Comparison of ENCODE assay signal across 9 mouse cellular contexts in genomic region chr10:122681085-122681408, GRCm38 (mm10). TPM values are rescaled to one million over a fixed set of nuclear protein-coding genes. Genes with fewer than 3 reads are reported as not detected.
DNase-seq lines count a peak whose midpoint lies in the region; ATAC-seq lines count a peak whose summit lies in the region.
"Had no signal": no experiment of that assay in that cellular context is flagged by ENCODE, and none has a peak within 500 bp of the region (broad histone marks: within the 10 kb centered on the region; RNA-seq: fewer than 3 reads in every experiment).

No protein-coding gene starts in this region.

- H3K9ac ChIP-seq in midbrain, embryonic 14.5 days (replicated peaks; ENCODE audit: low read length) = no peak overlapping the region
- no peak overlapping the region for H3K9ac ChIP-seq in forebrain, embryonic 13.5 days
- H3K9ac ChIP-seq: lung, embryonic 15.5 days had no signal

- no peak overlapping the region for H3K27ac ChIP-seq in heart, embryonic 10.5 days
- no peak overlapping the region for H3K27ac ChIP-seq in midbrain, embryonic 14.5 days (replicated peaks; ENCODE audit: low read depth, low read length)
- H3K27ac ChIP-seq in forebrain, embryonic 13.5 days = no peak overlapping the region
- H3K27ac ChIP-seq: lung, embryonic 15.5 days had no signal

- peaks cover 17% of the 10 kb centered on the region; the same call in 1 of the 2 replicates for H3K4me1 ChIP-seq in heart, embryonic 10.5 days
- H3K4me1 ChIP-seq in midbrain, embryonic 14.5 days (ENCODE audit: control insufficient read depth, insufficient read depth, low read length) = no peaks in the 10 kb centered on the region
- peaks cover 17% of the 10 kb centered on the region; the same call in 1 of the 2 replicates for H3K4me1 ChIP-seq in forebrain, embryonic 13.5 days

- peak; percentile 31 for DNase-seq in heart, adult 11 months
- no peak for DNase-seq in heart, embryonic 10.5 days (ENCODE audit: low spot score)
- peak; percentile 27 for DNase-seq in thymus, postnatal 0 days (ENCODE audit: low spot score)
- DNase-seq in thymus, adult 18-20 months = no peak
- peak; percentile 30 for DNase-seq in midbrain, embryonic 14.5 days
- DNase-seq in retina, postnatal 1 day = peak; percentile 62
- DNase-seq in gastrocnemius, postnatal 4 days (ENCODE audit: low spot score in 2 of 2) = no peak

- no peaks in the 10 kb centered on the region for H3K9me3 ChIP-seq in heart, embryonic 10.5 days
- H3K9me3 ChIP-seq in midbrain, embryonic 14.5 days (ENCODE audit: control insufficient read depth, low read length) = no peaks in the 10 kb centered on the region
- H3K9me3 ChIP-seq in forebrain, embryonic 13.5 days (replicated peaks) = no peaks in the 10 kb centered on the region
- H3K9me3 ChIP-seq: lung, embryonic 15.5 days had no signal

- peak overlapping the region; percentile 23; the same call in 1 of the 2 replicates for H3K4me2 ChIP-seq in midbrain, embryonic 14.5 days (ENCODE audit: low read length)
- H3K4me2 ChIP-seq in forebrain, embryonic 13.5 days = no peak overlapping the region

- peaks cover 33% of the 10 kb centered on the region for H3K27me3 ChIP-seq in heart, embryonic 10.5 days (ENCODE audit: insufficient read depth, poor library complexity, severe bottlenecking)
- H3K27me3 ChIP-seq in midbrain, embryonic 14.5 days (ENCODE audit: control insufficient read depth, insufficient read depth, low read length) = no peaks in the 10 kb centered on the region
- peaks cover 8% of the 10 kb centered on the region; the same call in 1 of the 2 replicates for H3K27me3 ChIP-seq in forebrain, embryonic 13.5 days

- ATAC-seq in midbrain, embryonic 14.5 days (ENCODE audit: low FRiP score, low TSS enrichment) = no peak
- no peak for ATAC-seq in forebrain, embryonic 13.5 days

- no peaks in the 10 kb centered on the region for H3K36me3 ChIP-seq in heart, embryonic 10.5 days
- H3K36me3 ChIP-seq in midbrain, embryonic 14.5 days (ENCODE audit: control insufficient read depth, insufficient read depth, low read length) = no peaks in the 10 kb centered on the region
- no peaks in the 10 kb centered on the region for H3K36me3 ChIP-seq in forebrain, embryonic 13.5 days (ENCODE audit: poor library complexity, severe bottlenecking)
- H3K36me3 ChIP-seq: lung, embryonic 15.5 days had no signal

- no peak overlapping the region for H3K4me3 ChIP-seq in heart, embryonic 10.5 days
- no peak overlapping the region for H3K4me3 ChIP-seq in midbrain, embryonic 14.5 days (replicated peaks; ENCODE audit: low read depth, low read length)
- no peak overlapping the region for H3K4me3 ChIP-seq in forebrain, embryonic 13.5 days

- WGBS in heart, embryonic 10.5 days = 30% methylated on average over 4 of the region's 4 CpGs
- WGBS in midbrain, embryonic 14.5 days = 19% methylated on average over 4 of the region's 4 CpGs
- WGBS in forebrain, embryonic 13.5 days = 25% methylated on average over 4 of the region's 4 CpGs

RNA-seq across cellular contexts. Expression of gene Ppm1h, which starts 2.5 kb away (rescaled TPM):
- polyA plus RNA-seq in heart, embryonic 10.5 days (2016; fragmentation: Nextera tagmentation; extraction: Ambion mirVana) = 2.3 and 3.7 TPM in 2 replicates
- polyA plus RNA-seq in thymus, postnatal 0 days (2015; fragmentation: Nextera tagmentation; extraction: Ambion mirVana) = 55.6 and 67.8 TPM in 2 replicates
- 19.8 and 23.3 TPM in 2 replicates for polyA plus RNA-seq in midbrain, embryonic 14.5 days (2014; fragmentation: Nextera tagmentation; extraction: Ambion mirVana)
- total RNA-seq in gastrocnemius, postnatal 4 days (2021) = 1 to 10 TPM; 3.8 to 4.0 TPM
- polyA plus RNA-seq in forebrain, embryonic 13.5 days (2015; fragmentation: Nextera tagmentation; extraction: Ambion mirVana) = 6.5 and 7.0 TPM in 2 replicates

Comparison
In these comparisons a context has a peak if more than half of its experiments do, and no peak if none do; other contexts are left out.
1. DNase-seq: peak in heart, adult 11 months (single experiment), thymus, postnatal 0 days (single experiment), midbrain, embryonic 14.5 days (single experiment) and retina, postnatal 1 day (single experiment); none in heart, embryonic 10.5 days (single experiment), thymus, adult 18-20 months (0 of 2) and gastrocnemius, postnatal 4 days (0 of 2).